Mouse (Mus musculus) C2C12 (cell line): ENCODE data around the gene Tmc5. TPM values are rescaled to one million over a fixed set of nuclear protein-coding genes. Genes with fewer than 3 reads are reported as not detected.

ENCODE experiments used
- H3K27me3 ChIP-seq: one replicate; pipeline ENCODE4 v1.6.1; 2011; ENCODE audit not compliant: control insufficient read depth, insufficient read depth, insufficient read length
- H3K36me3 ChIP-seq: one replicate; pipeline ENCODE4 v1.6.1; 2011; ENCODE audit not compliant: control insufficient read depth, insufficient read depth
- H3K4me3 ChIP-seq: one replicate; pipeline ENCODE4 v1.5.1; 2011; ENCODE audit warnings: mild to moderate bottlenecking, control low read depth; ENCODE audit not compliant: poor library complexity, insufficient read depth, severe bottlenecking
- H3K79me2 ChIP-seq: one replicate; pipeline ENCODE4 v1.6.1; 2011; ENCODE audit not compliant: control insufficient read depth, insufficient read depth
- H3K79me3 ChIP-seq: one replicate; pipeline ENCODE4 v1.6.1; 2011; ENCODE audit warnings: low read depth, control low read depth
- H3ac ChIP-seq: one replicate; pipeline ENCODE3; 2011; ENCODE audit warnings: low read depth; ENCODE audit not compliant: control insufficient read depth, insufficient read length
- CEBPB ChIP-seq: IDR thresholded peaks from one replicate; pipeline ENCODE4 v1.6.1; 2011; ENCODE audit warnings: low read depth, mild to moderate bottlenecking, control low read depth, moderate library complexity
- CTCF ChIP-seq: IDR thresholded peaks from one replicate; pipeline ENCODE4 v1.5.1; 2011; ENCODE audit not compliant: control insufficient read depth, insufficient read depth, insufficient read length
- FOSL1 ChIP-seq: IDR thresholded peaks from one replicate; pipeline ENCODE4 v1.8.0; 2011; ENCODE audit warnings: mild to moderate bottlenecking, low read length; ENCODE audit not compliant: poor library complexity, insufficient read depth, severe bottlenecking
- MAX ChIP-seq: IDR thresholded peaks from one replicate; pipeline ENCODE4 v1.6.1; 2011; ENCODE audit warnings: mild to moderate bottlenecking, control low read depth
- USF1 ChIP-seq: IDR thresholded peaks from one replicate; pipeline ENCODE4 v1.6.1; 2011; ENCODE audit warnings: low read depth, mild to moderate bottlenecking, control low read depth, moderate library complexity
- polyA plus RNA-seq: library from polyadenylated mRNA; unstranded; fragments of >200 nt; fragmentation: generic; extraction: Trizol; gene quantifications from one replicate; pipeline ENCODE4 v1.2.1, GENCODE M21; 2012; ENCODE audit warnings: missing spikeins

Tmc5 gene
- polyA plus RNA-seq, 1 experiment: not detected

GRCm38 (mm10) chr7:118718066-118718465, 121.0 kb downstream of the Tmc5 start:
- peaks cover under 1% of the 10 kb centered on the region for H3K79me3 ChIP-seq
- H3K36me3 ChIP-seq: peaks cover 44% of the 10 kb centered on the region
- H3ac ChIP-seq: no peak overlapping the region
- no peak overlapping the region for H3K4me3 ChIP-seq
- H3K27me3 ChIP-seq: no peaks in the 10 kb centered on the region
- peaks cover 7% of the 10 kb centered on the region for H3K79me2 ChIP-seq
- TF ChIP-seq MAX (no peak), CEBPB (no peak), FOSL1 (no peak), USF1 (no peak), CTCF (no peak)

- H3ac ChIP-seq: no peak overlapping the region
- H3K79me2 ChIP-seq: no peaks in the 10 kb centered on the region
- no peaks in the 10 kb centered on the region for H3K27me3 ChIP-seq
- no peak overlapping the region for H3K4me3 ChIP-seq
- peaks cover 25% of the 10 kb centered on the region for H3K36me3 ChIP-seq
- no peaks in the 10 kb centered on the region for H3K79me3 ChIP-seq
- TF ChIP-seq MAX (no peak), CEBPB (no peak)
Measured at GRCm38 (mm10) chr7:118723927-118724326, 126.8 kb downstream of the Tmc5 start.

Other genes starting within 250 kb of the Tmc5 start
- 5.3 TPM for gene Syt17, start 149.1 kb upstream of the Tmc5 start, polyA plus RNA-seq
- gene Itpripl2, start 105.3 kb upstream of the Tmc5 start, polyA plus RNA-seq: 23.0 TPM
- gene Coq7, start 63.9 kb upstream of the Tmc5 start, polyA plus RNA-seq: 66.1 TPM
- gene Tmc7, start 12.6 kb upstream of the Tmc5 start, polyA plus RNA-seq: not detected
- gene Gde1, start 108.5 kb downstream of the Tmc5 start, polyA plus RNA-seq: 54.7 TPM
- gene Ccp110, start 115.3 kb downstream of the Tmc5 start, polyA plus RNA-seq: 3.8 TPM
- 39.6 TPM for gene Vps35l, start 142.9 kb downstream of the Tmc5 start, polyA plus RNA-seq